Mouse (Mus musculus): Measurements from ENCODE around the gene Ptprd.

The Ptprd gene

DNA sequence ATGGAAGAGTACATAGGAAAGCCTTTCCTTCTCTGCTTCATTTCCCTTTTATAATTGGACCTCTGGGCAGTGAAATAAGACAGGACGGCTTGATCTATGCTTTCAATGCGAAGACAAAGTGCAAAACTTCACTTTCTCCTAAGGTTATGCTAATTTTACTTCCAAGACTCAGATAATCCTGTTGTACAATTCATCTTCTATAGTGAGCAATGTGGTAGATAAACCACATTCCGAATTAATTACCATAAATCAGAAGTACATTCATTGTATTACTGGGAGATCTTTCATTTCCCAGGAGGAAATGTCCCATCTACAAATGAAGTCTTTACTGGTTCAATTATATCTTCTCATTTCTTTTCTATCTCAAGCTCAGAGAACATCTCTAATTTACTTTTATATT is 1346.2 kb downstream of the Ptprd start:
- Histone ChIP-seq H3K36me3 (ENCODE audit: insufficient read depth, low read length) (no peaks in the 10 kb centered on the region), H3K4me1 (replicated peaks; ENCODE audit: low read depth, low read length) (no peaks in the 10 kb centered on the region), H3K4me3 (replicated peaks; ENCODE audit: low read length) (no peak overlapping the region), H3K27me3 (ENCODE audit: insufficient read depth, low read length) (no peaks in the 10 kb centered on the region), H3K9me3 (ENCODE audit: low read length) (no peaks in the 10 kb centered on the region)
- TF ChIP-seq CTCF (conservative IDR thresholded peaks at IDR 0.05; ENCODE audit: low read length) (no peak), POU5F1 (IDR thresholded peaks at IDR 0.05; ENCODE audit: borderline replicate concordance, low read length) (no peak), NANOG (IDR thresholded peaks at IDR 0.05; ENCODE audit: borderline replicate concordance, low read length) (no peak)

DNA sequence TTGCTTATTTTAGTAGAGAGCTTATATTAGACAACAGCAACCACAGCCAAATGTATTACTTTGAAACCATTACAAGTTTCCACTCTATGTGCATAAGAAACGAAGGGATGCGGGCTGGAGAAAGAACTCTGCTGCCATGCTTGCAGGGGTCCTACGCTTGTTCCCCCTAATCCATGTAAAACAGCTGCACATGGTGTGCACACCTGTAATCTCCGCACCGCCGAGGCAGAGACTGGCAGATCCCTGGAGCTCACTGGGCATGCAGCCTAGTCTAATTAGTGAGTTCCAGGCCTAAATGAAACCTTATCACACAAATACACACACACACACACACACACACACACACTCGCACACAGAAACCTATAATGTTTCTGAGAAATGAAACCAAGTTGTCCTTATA is 1365.5 kb downstream of the Ptprd start:
- Histone ChIP-seq H3K4me1 (replicated peaks; ENCODE audit: low read depth, low read length) (no peaks in the 10 kb centered on the region), H3K36me3 (ENCODE audit: insufficient read depth, low read length) (no peaks in the 10 kb centered on the region), H3K27me3 (ENCODE audit: insufficient read depth, low read length) (no peaks in the 10 kb centered on the region), H3K9me3 (ENCODE audit: low read length) (no peaks in the 10 kb centered on the region), H3K4me3 (replicated peaks; ENCODE audit: low read length) (no peak overlapping the region)
- TF ChIP-seq NANOG (IDR thresholded peaks at IDR 0.05; ENCODE audit: borderline replicate concordance, low read length) (no peak), POU5F1 (IDR thresholded peaks at IDR 0.05; ENCODE audit: borderline replicate concordance, low read length) (no peak), CTCF (conservative IDR thresholded peaks at IDR 0.05; ENCODE audit: low read length) (no peak)

- no peaks in the 10 kb centered on the region for H3K4me1 ChIP-seq (replicated peaks; ENCODE audit: low read depth, low read length)
- H3K9me3 ChIP-seq (ENCODE audit: low read length), result no peaks in the 10 kb centered on the region
- H3K36me3 ChIP-seq (ENCODE audit: insufficient read depth, low read length), result no peaks in the 10 kb centered on the region
- no peak overlapping the region for H3K4me3 ChIP-seq (replicated peaks; ENCODE audit: low read length)
- no peaks in the 10 kb centered on the region for H3K27me3 ChIP-seq (ENCODE audit: insufficient read depth, low read length)
- TF ChIP-seq CTCF (conservative IDR thresholded peaks at IDR 0.05; ENCODE audit: low read length) (no peak), NANOG (IDR thresholded peaks at IDR 0.05; ENCODE audit: borderline replicate concordance, low read length) (no peak), POU5F1 (IDR thresholded peaks at IDR 0.05; ENCODE audit: borderline replicate concordance, low read length) (no peak)
Observed at GRCm38 (mm10) chr4:76839016-76839415, 1372.7 kb downstream of the Ptprd start.

- Histone ChIP-seq H3K4me3 (replicated peaks; ENCODE audit: low read length) (no peak overlapping the region), H3K4me1 (replicated peaks; ENCODE audit: low read depth, low read length) (no peaks in the 10 kb centered on the region), H3K36me3 (ENCODE audit: insufficient read depth, low read length) (no peaks in the 10 kb centered on the region), H3K9me3 (ENCODE audit: low read length) (no peaks in the 10 kb centered on the region), H3K27me3 (ENCODE audit: insufficient read depth, low read length) (no peaks in the 10 kb centered on the region)
- TF ChIP-seq CTCF (conservative IDR thresholded peaks at IDR 0.05; ENCODE audit: low read length) (no peak), NANOG (IDR thresholded peaks at IDR 0.05; ENCODE audit: borderline replicate concordance, low read length) (no peak), POU5F1 (IDR thresholded peaks at IDR 0.05; ENCODE audit: borderline replicate concordance, low read length) (no peak)
Observed at GRCm38 (mm10) chr4:76812138-76812537, 1399.6 kb downstream of the Ptprd start.

GRCm38 (mm10) chr4:76802708-76803107 is 1409.1 kb downstream of the Ptprd start:
- Histone ChIP-seq H3K36me3 (ENCODE audit: insufficient read depth, low read length) (no peaks in the 10 kb centered on the region), H3K9me3 (ENCODE audit: low read length) (peaks cover 4% of the 10 kb centered on the region; the same call in 1 of the 2 replicates), H3K27me3 (ENCODE audit: insufficient read depth, low read length) (no peaks in the 10 kb centered on the region), H3K4me3 (replicated peaks; ENCODE audit: low read length) (no peak overlapping the region), H3K4me1 (replicated peaks; ENCODE audit: low read depth, low read length) (no peaks in the 10 kb centered on the region)
- TF ChIP-seq POU5F1 (IDR thresholded peaks at IDR 0.05; ENCODE audit: borderline replicate concordance, low read length), result no peak
- no peak for TF ChIP-seq CTCF (conservative IDR thresholded peaks at IDR 0.05; ENCODE audit: low read length)
- TF ChIP-seq NANOG (IDR thresholded peaks at IDR 0.05; ENCODE audit: borderline replicate concordance, low read length), result no peak

DNA sequence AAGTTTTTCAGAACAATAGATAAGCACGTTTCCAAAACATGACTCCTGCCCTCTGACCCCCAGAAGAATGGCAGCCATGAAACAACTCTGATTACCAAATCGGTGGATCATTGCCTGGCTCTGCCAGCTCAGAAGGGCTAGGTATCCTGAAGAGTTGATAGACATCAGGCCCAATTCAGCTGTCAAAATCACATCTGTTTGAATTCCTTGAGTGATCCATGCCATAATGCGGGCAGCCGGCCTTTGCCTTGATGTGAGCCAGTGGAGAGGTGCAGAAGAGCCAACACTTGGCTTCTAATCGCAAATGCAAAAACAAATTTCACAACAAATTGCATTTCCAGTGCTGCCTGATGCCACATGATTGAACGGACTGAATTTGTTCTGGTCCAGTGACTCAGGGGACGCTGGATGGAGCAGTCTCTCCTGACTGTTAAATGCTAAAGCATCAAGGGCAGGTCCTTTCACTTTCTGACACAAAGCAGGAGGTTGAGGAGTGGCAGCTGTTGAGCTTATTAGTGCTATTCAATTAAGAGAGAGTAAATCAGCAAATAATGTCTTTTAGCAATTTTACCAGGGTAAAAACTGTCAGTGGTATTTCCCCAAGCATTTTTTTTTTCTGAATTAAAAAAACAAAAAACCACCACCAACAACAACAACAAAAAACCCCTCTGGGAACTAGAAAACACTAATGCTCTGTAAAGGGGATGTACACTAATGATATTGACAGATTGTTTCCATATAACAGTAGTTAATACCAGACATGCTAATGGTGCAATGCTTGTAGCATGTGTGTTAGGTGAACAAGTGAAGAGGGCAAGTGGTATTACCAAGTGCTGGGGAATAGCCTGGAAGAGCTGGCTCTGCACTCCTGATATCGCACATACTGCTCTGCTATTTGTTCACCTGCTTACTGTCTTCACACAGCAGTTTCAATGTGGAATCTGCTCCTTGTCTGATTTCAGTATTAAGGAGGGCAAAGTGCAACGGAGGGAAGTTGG is 1413.5 kb downstream of the Ptprd start:
- Histone ChIP-seq H3K27me3 (ENCODE audit: insufficient read depth, low read length) (no peaks in the 10 kb centered on the region), H3K4me3 (replicated peaks; ENCODE audit: low read length) (no peak overlapping the region), H3K9me3 (ENCODE audit: low read length) (no peaks in the 10 kb centered on the region), H3K4me1 (replicated peaks; ENCODE audit: low read depth, low read length) (no peaks in the 10 kb centered on the region), H3K36me3 (ENCODE audit: insufficient read depth, low read length) (no peaks in the 10 kb centered on the region)
- no peak for TF ChIP-seq POU5F1 (IDR thresholded peaks at IDR 0.05; ENCODE audit: borderline replicate concordance, low read length)
- TF ChIP-seq CTCF (conservative IDR thresholded peaks at IDR 0.05; ENCODE audit: low read length), result no peak
- no peak for TF ChIP-seq NANOG (IDR thresholded peaks at IDR 0.05; ENCODE audit: borderline replicate concordance, low read length)

DNA sequence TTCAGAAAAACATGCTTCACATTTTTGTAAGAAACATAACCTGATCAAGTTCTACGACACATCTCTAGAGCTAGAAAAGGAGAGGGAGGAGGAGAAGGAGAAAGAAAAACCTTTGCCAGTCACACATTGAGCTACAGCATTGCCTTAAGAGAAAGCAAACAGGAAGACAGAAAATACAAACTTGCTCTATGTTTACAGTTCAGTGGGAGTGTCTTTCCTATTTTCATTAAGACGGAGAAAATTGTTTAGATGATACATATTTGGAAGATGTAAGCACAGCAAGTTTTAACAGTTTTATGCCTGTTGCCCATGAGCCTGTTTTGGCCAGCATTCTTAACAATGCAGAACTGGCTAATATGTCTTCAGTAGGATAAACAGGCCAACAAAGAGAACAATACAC is 1426.4 kb downstream of the Ptprd start:
- TF ChIP-seq NANOG (IDR thresholded peaks at IDR 0.05; ENCODE audit: borderline replicate concordance, low read length) (no peak), CTCF (conservative IDR thresholded peaks at IDR 0.05; ENCODE audit: low read length) (no peak), POU5F1 (IDR thresholded peaks at IDR 0.05; ENCODE audit: borderline replicate concordance, low read length) (no peak)
- no peak overlapping the region for H3K4me3 ChIP-seq (replicated peaks; ENCODE audit: low read length)
- no peaks in the 10 kb centered on the region for H3K4me1 ChIP-seq (replicated peaks; ENCODE audit: low read depth, low read length)
- no peaks in the 10 kb centered on the region for H3K9me3 ChIP-seq (ENCODE audit: low read length)
- H3K27me3 ChIP-seq (ENCODE audit: insufficient read depth, low read length), result no peaks in the 10 kb centered on the region
- no peaks in the 10 kb centered on the region for H3K36me3 ChIP-seq (ENCODE audit: insufficient read depth, low read length)

DNA sequence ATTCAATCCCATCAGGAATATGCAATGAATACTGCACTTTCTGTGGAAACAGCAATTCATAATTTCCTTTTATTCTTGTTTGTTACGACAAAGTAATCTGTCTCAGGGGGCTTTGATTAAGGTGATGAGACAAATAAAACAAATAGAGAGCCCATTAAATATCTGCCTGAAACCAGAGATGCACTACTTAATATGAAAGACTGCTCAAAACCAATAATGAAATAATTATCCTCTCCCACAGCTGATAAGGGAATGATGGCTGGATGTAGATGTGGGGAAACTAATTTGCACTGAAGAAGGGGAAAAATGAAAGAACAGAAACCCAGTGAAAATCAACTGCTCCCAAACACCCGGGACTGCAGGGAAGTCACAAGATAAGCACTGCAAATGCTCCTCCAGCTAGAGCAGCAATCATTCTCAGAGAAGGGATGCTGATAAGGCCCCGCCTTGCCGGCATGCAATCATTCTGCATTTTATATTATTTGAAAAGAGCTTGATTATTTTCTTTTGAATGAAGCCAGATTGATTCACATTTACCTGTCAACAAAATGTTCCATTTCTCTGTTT is 1432.1 kb downstream of the Ptprd start:
- Histone ChIP-seq H3K9me3 (ENCODE audit: low read length) (no peaks in the 10 kb centered on the region), H3K36me3 (ENCODE audit: insufficient read depth, low read length) (no peaks in the 10 kb centered on the region), H3K4me1 (replicated peaks; ENCODE audit: low read depth, low read length) (no peaks in the 10 kb centered on the region), H3K4me3 (replicated peaks; ENCODE audit: low read length) (no peak overlapping the region), H3K27me3 (ENCODE audit: insufficient read depth, low read length) (no peaks in the 10 kb centered on the region)
- TF ChIP-seq CTCF (conservative IDR thresholded peaks at IDR 0.05; ENCODE audit: low read length) (no peak), POU5F1 (IDR thresholded peaks at IDR 0.05; ENCODE audit: borderline replicate concordance, low read length) (no peak), NANOG (IDR thresholded peaks at IDR 0.05; ENCODE audit: borderline replicate concordance, low read length) (no peak)
